Comparison of ENCODE assay signal across 9 mouse cellular contexts in genomic region chr2:14048381-14048780, GRCm38 (mm10). TPM values are rescaled to one million over a fixed set of nuclear protein-coding genes. Genes with fewer than 3 reads are reported as not detected.
DNase-seq lines count a peak whose midpoint lies in the region; ATAC-seq lines count a peak whose summit lies in the region.
"Had no signal": no experiment of that assay in that cellular context is flagged by ENCODE, and none has a peak within 500 bp of the region (broad histone marks: within the 10 kb centered on the region; RNA-seq: fewer than 3 reads in every experiment).

No protein-coding gene starts in this region.

- ATAC-seq in liver, embryonic 16.5 days (ENCODE audit: low read depth), result 0 out of 2 replicates have a peak, but pooled peaks have one; percentile 37
- ATAC-seq in neural tube, embryonic 14.5 days (ENCODE audit: low read depth), result peak; percentile 80

- peak; percentile 73 for DNase-seq in MN1 (ENCODE audit: low spot score)
- peak; percentile 73 for DNase-seq in c-Kit-positive CD71-positive TER-119-negative erythroid progenitor cells, embryonic 14.5 days (ENCODE audit: low read depth)
- peak; percentile 49 for DNase-seq in forebrain, embryonic 10.5 days (ENCODE audit: extremely low spot score, low spot score)
- peak; percentile 70 for DNase-seq in heart, postnatal 4 days
- peak; percentile 75 to 81 for DNase-seq in kidney, postnatal 4 days
- peak; percentile 52 to 57 for DNase-seq in thymus, postnatal 36 days

- H3K9me3 ChIP-seq in forebrain, embryonic 10.5 days, result no peaks in the 10 kb centered on the region
- no peaks in the 10 kb centered on the region for H3K9me3 ChIP-seq in liver, embryonic 16.5 days (replicated peaks; ENCODE audit: control insufficient read depth, low read length)
- no peaks in the 10 kb centered on the region for H3K9me3 ChIP-seq in neural tube, embryonic 14.5 days (ENCODE audit: control insufficient read depth, low read length)
- H3K9me3 ChIP-seq: limb, embryonic 15.5 days had no signal

- H3K4me1 ChIP-seq in forebrain, embryonic 10.5 days, result peaks cover 5% of the 10 kb centered on the region
- H3K4me1 ChIP-seq in liver, embryonic 16.5 days (ENCODE audit: control insufficient read depth, low read depth, low read length), result peaks cover 2% of the 10 kb centered on the region; the same call in 1 of the 2 replicates
- no peaks in the 10 kb centered on the region for H3K4me1 ChIP-seq in neural tube, embryonic 14.5 days (ENCODE audit: control insufficient read depth, insufficient read depth, low read length)
- H3K4me1 ChIP-seq: limb, embryonic 15.5 days had no signal

- no peaks in the 10 kb centered on the region for H3K27me3 ChIP-seq in forebrain, embryonic 10.5 days (ENCODE audit: poor library complexity, severe bottlenecking)
- H3K27me3 ChIP-seq in liver, embryonic 16.5 days (ENCODE audit: control insufficient read depth, insufficient read depth, low read depth, low read length), result no peaks in the 10 kb centered on the region
- H3K27me3 ChIP-seq in neural tube, embryonic 14.5 days (ENCODE audit: control insufficient read depth, insufficient read depth, low read length), result no peaks in the 10 kb centered on the region
- H3K27me3 ChIP-seq: limb, embryonic 15.5 days had no signal

- no peak overlapping the region for H3K4me2 ChIP-seq in liver, embryonic 16.5 days (ENCODE audit: low read depth, low read length)
- H3K4me2 ChIP-seq in neural tube, embryonic 14.5 days (ENCODE audit: low read depth, low read length), result no peak overlapping the region
- H3K4me2 ChIP-seq: limb, embryonic 15.5 days had no signal

- no peaks in the 10 kb centered on the region for H3K36me3 ChIP-seq in forebrain, embryonic 10.5 days (replicated peaks)
- H3K36me3 ChIP-seq in liver, embryonic 16.5 days (ENCODE audit: control insufficient read depth, insufficient read depth), result no peaks in the 10 kb centered on the region
- no peaks in the 10 kb centered on the region for H3K36me3 ChIP-seq in neural tube, embryonic 14.5 days (ENCODE audit: control insufficient read depth, insufficient read depth, low read length)
- H3K36me3 ChIP-seq: limb, embryonic 15.5 days had no signal

- H3K9ac ChIP-seq in liver, embryonic 16.5 days (ENCODE audit: low read depth, low read length), result no peak overlapping the region
- no peak overlapping the region for H3K9ac ChIP-seq in neural tube, embryonic 14.5 days (replicated peaks; ENCODE audit: low read depth, low read length)
- H3K9ac ChIP-seq: limb, embryonic 15.5 days had no signal

- H3K4me3 ChIP-seq in forebrain, embryonic 10.5 days, result no peak overlapping the region
- no peak overlapping the region for H3K4me3 ChIP-seq in liver, embryonic 16.5 days (ENCODE audit: low read depth, low read length)
- H3K4me3 ChIP-seq in neural tube, embryonic 14.5 days (ENCODE audit: low read depth, low read length), result no peak overlapping the region
- H3K4me3 ChIP-seq: limb, embryonic 15.5 days had no signal

- no peak overlapping the region for H3K27ac ChIP-seq in forebrain, embryonic 10.5 days
- H3K27ac ChIP-seq in liver, embryonic 16.5 days (ENCODE audit: low read length), result no peak overlapping the region
- H3K27ac ChIP-seq in neural tube, embryonic 14.5 days (ENCODE audit: low read depth, low read length), result no peak overlapping the region
- H3K27ac ChIP-seq: limb, embryonic 15.5 days had no signal

RNA-seq across cellular contexts. Expression of gene Hacd1, which starts 7.6 kb away (rescaled TPM):
- polyA plus RNA-seq in forebrain, embryonic 10.5 days (2016; fragmentation: Nextera tagmentation; extraction: Ambion mirVana), result 39.4 and 41.4 TPM in 2 replicates
- total RNA-seq in heart, postnatal 4 days (2021), result 100 to 1,000 TPM; 208 to 229 TPM
- 46.3 and 47.6 TPM in 2 replicates for polyA plus RNA-seq in liver, embryonic 16.5 days (2015; fragmentation: Nextera tagmentation; extraction: Ambion mirVana)
- 93.3 and 94.1 TPM in 2 replicates for polyA plus RNA-seq in neural tube, embryonic 14.5 days (2014; fragmentation: Nextera tagmentation; extraction: Ambion mirVana)

RNA-seq across cellular contexts. Expression of gene Stam, which starts 25.5 kb away (rescaled TPM):
- 82.0 and 88.9 TPM in 2 replicates for polyA plus RNA-seq in forebrain, embryonic 10.5 days (2016; fragmentation: Nextera tagmentation; extraction: Ambion mirVana)
- 10 to 100 TPM; 42.9 to 45.6 TPM for total RNA-seq in heart, postnatal 4 days (2021)
- 27.3 and 31.9 TPM in 2 replicates for polyA plus RNA-seq in liver, embryonic 16.5 days (2015; fragmentation: Nextera tagmentation; extraction: Ambion mirVana)
- 142 and 158 TPM in 2 replicates for polyA plus RNA-seq in neural tube, embryonic 14.5 days (2014; fragmentation: Nextera tagmentation; extraction: Ambion mirVana)
